Mouse (Mus musculus) CD4-positive naive resting alpha-beta T cell, adult 57 days (primary cell): ENCODE data around the gene Pdilt. TPM values are rescaled to one million over a fixed set of nuclear protein-coding genes. Genes with fewer than 3 reads are reported as not detected.

ENCODE experiments used
- total RNA-seq: library from RNA; stranded (reverse); gene quantifications from one replicate; pipeline ENCODE4 v1.2.4, GENCODE M21; 2023

The Pdilt gene
- not detected for total RNA-seq

GRCm38 (mm10) chr7:119523389-119523788 lies at the start of gene Pdilt:
Gene Pdilt, minus strand, starts transcription at chr7:119523489.

GRCm38 (mm10) chr7:119554040-119554439 lies 30.8 kb upstream of the Pdilt start, which contains the start of gene Acsm2:
Gene Acsm2, plus strand, starts transcription at chr7:119554340.

DNA sequence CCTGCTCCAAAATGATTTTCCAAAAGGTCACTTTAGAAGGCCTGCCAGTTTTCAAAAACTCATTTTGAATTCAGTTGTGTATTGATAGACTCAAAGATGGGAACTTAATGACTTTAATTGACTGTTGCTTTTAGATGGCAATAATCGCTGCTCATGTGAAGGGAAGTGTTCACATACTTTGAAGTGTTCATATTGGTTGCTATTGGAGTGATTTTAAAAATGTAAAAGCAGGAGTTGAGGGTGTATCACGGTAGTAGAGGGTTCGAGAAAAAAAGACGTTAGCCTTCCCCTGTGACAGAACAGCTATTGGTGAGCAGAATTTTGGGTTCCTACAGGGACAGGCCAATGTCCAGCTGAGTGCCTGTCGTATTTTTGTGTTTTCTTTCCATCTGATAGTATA lies 4.1 kb downstream of the Pdilt start, which contains the start of gene Acsm5:
TSS of gene Acsm5 (plus strand) at position 301 of the 400 bp plus-strand sequence.

DNA sequence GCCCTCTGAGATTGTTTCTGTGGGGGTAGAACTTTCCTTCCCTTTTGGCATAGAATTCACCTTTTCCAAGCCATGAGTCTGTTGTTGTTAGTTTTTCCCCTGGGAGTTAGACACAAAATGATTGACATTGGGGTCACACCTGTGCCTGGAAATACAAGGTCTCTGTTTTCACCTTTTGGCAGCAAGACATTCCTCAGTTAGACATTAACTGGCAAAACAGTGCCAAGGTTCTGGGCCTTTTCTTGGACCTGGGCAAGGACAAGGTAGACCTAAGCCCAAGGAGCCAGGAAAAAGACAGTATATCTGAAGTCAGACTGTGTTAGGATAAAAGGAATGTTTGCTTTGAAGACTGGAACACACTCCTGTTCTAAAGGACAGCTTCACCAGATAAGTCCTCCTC lies 44.0 kb downstream of the Pdilt start, which contains the start of gene Umod:
TSS of gene Umod (minus strand) at position 27 of the 400 bp plus-strand sequence.

GRCm38 (mm10) chr7:119459185-119459584 lies 64.1 kb downstream of the Pdilt start, which contains the start of gene Gp2:
Gene Gp2, minus strand, starts transcription at chr7:119459285.

Other genes with a start within 250 kb of the Pdilt start
- gene Gp2, start 64.2 kb downstream of the Pdilt start, total RNA-seq: 0.47 TPM
- gene Umod, start 44.2 kb downstream of the Pdilt start, total RNA-seq: not detected
- gene Acsm5, start 4.0 kb downstream of the Pdilt start, total RNA-seq: not detected
- not detected for gene Acsm2, start 30.9 kb upstream of the Pdilt start, total RNA-seq
- gene Acsm1, start 83.5 kb upstream of the Pdilt start, total RNA-seq: not detected
- not detected for gene Acsm4, start 166.5 kb upstream of the Pdilt start, total RNA-seq
- gene Thumpd1, start 197.3 kb upstream of the Pdilt start, total RNA-seq: 108 TPM
- gene Acsm3, start 237.4 kb upstream of the Pdilt start, total RNA-seq: not detected